Mouse (Mus musculus) splenic B cell, adult 2 months (primary cell): ENCODE data around the gene Mta1.

Experiments
- DNase-seq: peaks from one replicate; pipeline ENCODE4 v3.0.0-alpha.2; 2011; ENCODE audit warnings: low read depth, low spot score
- H3K27me3 ChIP-seq: 2 replicates; pipeline ENCODE4 v1.6.1; 2012; ENCODE audit warnings: mild to moderate bottlenecking, low read length, moderate library complexity, mixed read lengths; ENCODE audit not compliant: control insufficient read depth, poor library complexity, insufficient read depth, severe bottlenecking
- H3K36me3 ChIP-seq: 2 replicates; pipeline ENCODE4 v1.6.1; 2012; ENCODE audit warnings: mild to moderate bottlenecking, low read length, moderate library complexity, mixed read lengths; ENCODE audit not compliant: control insufficient read depth, poor library complexity, insufficient read depth, severe bottlenecking

Mta1 gene

GRCm38 (mm10) chr12:113155887-113156539 is 57.9 kb downstream of the Mta1 start, which contains the start of gene Tedc1:
TSS of gene Tedc1 (plus strand) at chr12:113156421.
- H3K27me3 ChIP-seq, result no peaks in the 10 kb centered on the region
- peak; percentile 99 for DNase-seq
- H3K36me3 ChIP-seq, result peaks cover 2% of the 10 kb centered on the region; the same call in 1 of the 2 replicates

GRCm38 (mm10) chr12:113156540-113156929 is 58.5 kb downstream of the Mta1 start:
- no peaks in the 10 kb centered on the region for H3K27me3 ChIP-seq

GRCm38 (mm10) chr12:113157002-113157401 is 58.9 kb downstream of the Mta1 start:
- H3K36me3 ChIP-seq, result peaks cover 2% of the 10 kb centered on the region; the same call in 1 of the 2 replicates
- no peak for DNase-seq
- no peaks in the 10 kb centered on the region for H3K27me3 ChIP-seq

More at GRCm38 (mm10) chr12:113156540-113156929, 58.5 kb downstream of the Mta1 start:
- H3K36me3 ChIP-seq, result peaks cover 2% of the 10 kb centered on the region; the same call in 1 of the 2 replicates
- no peak for DNase-seq

GRCm38 (mm10) chr12:113157521-113157920 is 59.4 kb downstream of the Mta1 start:
- Histone ChIP-seq H3K36me3 (peaks cover 2% of the 10 kb centered on the region; the same call in 1 of the 2 replicates), H3K27me3 (no peaks in the 10 kb centered on the region)
- DNase-seq, result no peak

GRCm38 (mm10) chr12:113157971-113158370 is 59.9 kb downstream of the Mta1 start:
- Histone ChIP-seq H3K27me3 (no peaks in the 10 kb centered on the region), H3K36me3 (peaks cover 2% of the 10 kb centered on the region; the same call in 1 of the 2 replicates)
- no peak for DNase-seq

GRCm38 (mm10) chr12:113163561-113164006 is 65.5 kb downstream of the Mta1 start:
- DNase-seq, result no peak
- Histone ChIP-seq H3K27me3 (no peaks in the 10 kb centered on the region), H3K36me3 (no peaks in the 10 kb centered on the region)

- H3K36me3 ChIP-seq, result no peaks in the 10 kb centered on the region
- peak; percentile 88 for DNase-seq
- H3K27me3 ChIP-seq, result no peaks in the 10 kb centered on the region
Observed at GRCm38 (mm10) chr12:113168031-113168536, 70.0 kb downstream of the Mta1 start.

- Histone ChIP-seq H3K36me3 (no peaks in the 10 kb centered on the region), H3K27me3 (no peaks in the 10 kb centered on the region)
- no peak for DNase-seq
Observed at GRCm38 (mm10) chr12:113176960-113177725, 79.1 kb downstream of the Mta1 start.

- H3K27me3 ChIP-seq, result no peaks in the 10 kb centered on the region
- H3K36me3 ChIP-seq, result no peaks in the 10 kb centered on the region
- no peak for DNase-seq
Observed at GRCm38 (mm10) chr12:113181020-113181419, 82.9 kb downstream of the Mta1 start.

GRCm38 (mm10) chr12:113184945-113185344 is 86.9 kb downstream of the Mta1 start:
- no peak for DNase-seq
- H3K36me3 ChIP-seq, result no peaks in the 10 kb centered on the region

GRCm38 (mm10) chr12:113185442-113186291 is 87.6 kb downstream of the Mta1 start, which contains the start of gene Tmem121:
TSS of gene Tmem121 (plus strand) at chr12:113185930.
- peak; percentile 22 for DNase-seq
- no peaks in the 10 kb centered on the region for H3K27me3 ChIP-seq
- H3K36me3 ChIP-seq, result no peaks in the 10 kb centered on the region

More at GRCm38 (mm10) chr12:113184945-113185344, 86.9 kb downstream of the Mta1 start:
- H3K27me3 ChIP-seq, result no peaks in the 10 kb centered on the region

GRCm38 (mm10) chr12:113186326-113187010 is 88.4 kb downstream of the Mta1 start:
- DNase-seq, result no peak
- Histone ChIP-seq H3K36me3 (no peaks in the 10 kb centered on the region), H3K27me3 (no peaks in the 10 kb centered on the region)
